Mouse (Mus musculus) liver, embryonic 12.5 days (tissue): ENCODE results near the gene Fam102a. TPM values are rescaled to one million over a fixed set of nuclear protein-coding genes. Genes with fewer than 3 reads are reported as not detected.
"Not testable (repeated sequence)": the region's sequence is repeated elsewhere in the genome, so short reads cannot be mapped to it uniquely, and the experiment has no call there.

ENCODE experiments used
- ATAC-seq: fragments of 200-750 bp; cut with Nextera tagmentation; 2 replicates; pipeline ENCODE4 v1.8.0; 2017; ENCODE audit warnings: moderate number of reproducible peaks, mild to moderate bottlenecking, moderate library complexity
- H3K27ac ChIP-seq: fragments of 300-500 bp; sonication (generic); 2 replicates; pipeline ENCODE4 v1.5.1; 2016; ENCODE audit warnings: mild to moderate bottlenecking
- H3K27me3 ChIP-seq: fragments of 300-500 bp; sonication (generic); replicated peaks from 2 replicates; pipeline ENCODE4 v1.6.1; 2016; ENCODE audit warnings: mild to moderate bottlenecking, moderate library complexity
- H3K36me3 ChIP-seq: fragments of 300-500 bp; sonication (generic); 2 replicates; pipeline ENCODE4 v1.6.1; 2016; ENCODE audit warnings: mild to moderate bottlenecking, moderate library complexity
- H3K4me1 ChIP-seq: fragments of 300-500 bp; sonication (generic); 2 replicates; pipeline ENCODE4 v1.6.1; 2016
- H3K4me2 ChIP-seq: fragments of 300-500 bp; sonication (generic); 2 replicates; pipeline ENCODE4 v1.6.1; 2016; ENCODE audit warnings: mild to moderate bottlenecking, moderate library complexity
- H3K4me3 ChIP-seq: fragments of 300-500 bp; sonication (generic); 2 replicates; pipeline ENCODE4 v1.5.1; 2016; ENCODE audit warnings: mild to moderate bottlenecking, moderate library complexity
- H3K9ac ChIP-seq: fragments of 300-500 bp; sonication (generic); 2 replicates; pipeline ENCODE4 v1.6.1; 2016; ENCODE audit warnings: mild to moderate bottlenecking, moderate library complexity
- H3K9me3 ChIP-seq: fragments of 300-500 bp; sonication (generic); replicated peaks from 2 replicates; pipeline ENCODE4 v1.6.1; 2016; ENCODE audit warnings: mild to moderate bottlenecking, moderate library complexity
- WGBS: fragments of 180-500 bp; shearing (Covaris S2); methylation state at CpG from one replicate; pipeline ENCODE4 v1.1.7; 2016; ENCODE audit not compliant: insufficient replicate concordance; 5-methylcytosine and 5-hydroxymethylcytosine counted together
- polyA plus RNA-seq: library from polyadenylated mRNA; unstranded; fragments of >200 nt; fragmentation: Nextera tagmentation; extraction: Ambion mirVana; gene quantifications from 2 replicates; pipeline ENCODE4 v1.2.1, GENCODE M21; 2016

Gene Fam102a
- 2.4 and 2.5 TPM in 2 replicates for polyA plus RNA-seq

DNA sequence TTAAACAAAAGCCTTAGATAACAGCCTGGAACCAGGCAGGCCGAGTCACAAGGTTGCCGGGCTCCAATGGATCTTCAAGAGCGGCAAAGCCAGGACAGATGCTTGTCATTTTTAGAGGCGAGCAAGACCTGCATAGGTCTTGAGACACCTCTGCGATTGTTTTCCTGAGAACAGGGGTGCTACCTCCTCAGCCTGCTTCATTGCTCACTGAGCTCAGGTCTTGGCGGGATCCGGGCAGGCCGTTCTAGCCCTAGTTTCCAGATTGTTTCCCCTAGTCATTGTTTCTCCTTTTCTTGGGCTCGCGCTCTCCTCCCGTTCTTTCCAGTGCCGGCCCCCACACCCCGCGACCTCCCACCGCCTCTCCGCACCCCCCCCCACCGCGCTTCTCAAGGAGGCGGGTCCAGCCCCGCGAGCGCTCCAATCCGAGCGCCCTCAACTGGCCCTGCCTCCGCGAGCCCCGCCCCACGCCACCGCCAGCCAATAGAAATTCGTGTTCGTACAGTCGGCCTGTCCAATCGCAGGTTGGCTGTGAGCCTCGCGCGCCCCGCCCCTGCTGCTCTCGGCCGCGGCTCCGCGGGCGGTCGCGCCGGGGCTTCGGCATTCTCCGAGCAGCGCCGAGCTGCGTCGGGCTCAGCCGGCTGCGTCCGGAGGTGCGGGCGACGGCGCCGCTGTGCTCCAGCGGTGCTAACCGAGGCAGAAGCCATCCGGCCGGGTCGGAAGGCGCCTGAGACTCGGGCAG is at the start of gene Fam102a:
Gene Fam102a, plus strand, starts transcription at position 600 of the 739 bp plus-strand sequence.
- Histone ChIP-seq H3K27ac (peak within 1 kb of the TSS; percentile 82), H3K4me2 (peak within 1 kb of the TSS; percentile 100), H3K36me3 (no peaks in the 10 kb centered on the region), H3K4me3 (peak within 1 kb of the TSS; percentile 76), H3K9me3 (no peaks in the 10 kb centered on the region), H3K4me1 (peaks cover 39% of the 10 kb centered on the region), H3K9ac (peak within 1 kb of the TSS; percentile 79), H3K27me3 (peaks cover 55% of the 10 kb centered on the region)
- peak; percentile 92 for ATAC-seq
- under 1% methylated on average over 67 of the region's 67 CpGs for WGBS

DNA sequence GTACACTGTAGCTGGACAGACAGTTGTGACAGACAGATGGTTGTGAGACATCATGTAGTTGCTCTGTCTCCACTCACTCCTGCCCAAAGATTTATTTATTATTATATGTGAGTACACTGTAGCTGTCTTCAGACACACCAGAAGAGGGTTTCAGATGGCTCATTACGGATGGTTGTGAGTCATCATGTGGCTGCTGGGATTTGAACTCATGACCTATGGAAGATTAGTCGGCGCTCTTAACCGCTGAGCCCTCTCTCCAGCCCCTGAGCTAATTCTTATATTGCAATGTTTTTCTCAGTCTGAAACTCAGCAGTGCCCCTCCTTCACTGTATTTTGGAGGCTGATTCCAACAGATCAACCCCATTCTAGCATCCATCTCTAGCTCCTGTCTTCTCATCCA is 49.4 kb upstream of the Fam102a start:
- H3K27ac ChIP-seq = no peak overlapping the region
- no peaks in the 10 kb centered on the region for H3K9me3 ChIP-seq
- peaks cover 17% of the 10 kb centered on the region for H3K4me1 ChIP-seq
- H3K4me2 ChIP-seq = no peak overlapping the region
- H3K9ac ChIP-seq = no peak overlapping the region
- no peak overlapping the region for H3K4me3 ChIP-seq
- no peaks in the 10 kb centered on the region for H3K36me3 ChIP-seq
- 91% methylated on average over 4 of the region's 4 CpGs for WGBS
- no peak for ATAC-seq
- H3K27me3 ChIP-seq = no peaks in the 10 kb centered on the region

DNA sequence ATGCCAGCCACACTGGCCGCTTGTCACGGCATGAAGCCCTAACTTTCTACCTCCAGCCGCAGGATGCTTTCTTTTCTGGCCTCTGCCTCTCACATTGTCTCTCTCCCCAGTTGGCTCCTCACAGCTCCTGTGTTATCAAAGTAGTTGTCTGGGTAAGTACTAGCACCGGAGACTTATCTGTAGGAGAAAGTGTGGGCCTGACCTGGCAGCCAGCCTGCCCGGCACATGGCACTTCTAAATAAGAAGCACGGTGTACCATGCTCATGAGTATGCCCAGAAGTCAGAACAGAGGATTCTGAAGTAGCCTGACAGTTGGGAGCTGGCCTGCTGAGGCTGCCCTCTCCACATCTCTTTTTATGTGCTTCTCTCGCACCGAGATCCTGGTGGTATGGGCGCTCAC is 49.0 kb upstream of the Fam102a start:
- Histone ChIP-seq H3K9me3 (no peaks in the 10 kb centered on the region), H3K4me1 (peaks cover 17% of the 10 kb centered on the region), H3K27me3 (no peaks in the 10 kb centered on the region), H3K27ac (no peak overlapping the region), H3K9ac (no peak overlapping the region), H3K4me2 (no peak overlapping the region), H3K4me3 (no peak overlapping the region), H3K36me3 (no peaks in the 10 kb centered on the region)
- 73% methylated on average over 9 of the region's 9 CpGs for WGBS
- no peak for ATAC-seq

DNA sequence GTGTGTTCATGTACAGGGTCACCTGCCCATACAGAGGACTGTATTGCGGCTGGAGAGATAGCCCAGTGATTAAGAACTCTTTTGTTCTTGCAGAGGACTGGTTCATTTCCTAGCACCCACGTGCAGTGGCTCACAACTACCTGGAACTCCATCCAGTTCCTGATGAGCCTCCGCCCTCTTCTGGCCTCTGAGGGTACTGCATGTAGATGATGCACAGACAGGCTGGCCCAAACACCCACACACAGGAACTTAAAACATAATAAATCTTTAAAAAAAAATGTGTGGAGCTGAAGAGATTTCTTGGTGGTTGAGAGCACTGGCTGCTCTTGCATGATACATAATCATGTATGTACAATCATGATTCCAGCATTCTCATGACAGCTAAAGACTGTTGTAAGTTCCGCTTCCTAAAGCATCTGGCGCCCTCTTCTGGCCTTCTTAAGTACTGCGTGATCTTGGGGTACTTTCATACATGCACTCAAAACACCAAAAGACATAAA is 48.0 kb upstream of the Fam102a start:
- Histone ChIP-seq H3K27ac (no peak overlapping the region), H3K9me3 (no peaks in the 10 kb centered on the region), H3K36me3 (no peaks in the 10 kb centered on the region), H3K4me1 (peaks cover 17% of the 10 kb centered on the region), H3K9ac (no peak overlapping the region), H3K4me2 (no peak overlapping the region), H3K27me3 (no peaks in the 10 kb centered on the region), H3K4me3 (no peak overlapping the region)
- ATAC-seq = peak; percentile 71
- 4% methylated on average over 6 of the region's 6 CpGs for WGBS

DNA sequence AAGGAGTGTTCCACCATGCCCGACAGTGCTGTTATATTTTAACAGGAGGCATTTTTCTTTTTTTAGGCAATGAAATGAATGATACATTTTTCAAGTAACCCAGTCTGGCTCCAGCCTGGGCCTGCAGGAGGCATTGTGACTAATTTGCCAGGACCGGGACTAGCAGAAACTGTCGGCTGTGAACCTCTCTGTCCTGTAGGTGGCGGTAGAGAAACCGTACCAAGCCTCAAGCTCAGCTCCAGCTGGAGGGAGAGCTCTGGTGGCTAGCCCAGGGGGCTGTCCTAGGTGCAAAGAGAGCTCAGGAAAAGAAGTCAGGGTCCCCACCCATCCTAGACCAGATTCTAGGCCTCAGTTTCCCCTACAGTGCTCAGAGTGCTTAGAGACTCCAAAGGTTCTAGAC is 46.5 kb upstream of the Fam102a start:
- WGBS = 2% methylated on average over 5 of the region's 5 CpGs
- H3K9ac ChIP-seq = no peak overlapping the region
- H3K4me2 ChIP-seq = no peak overlapping the region
- H3K27ac ChIP-seq = no peak overlapping the region
- H3K36me3 ChIP-seq = no peaks in the 10 kb centered on the region
- H3K9me3 ChIP-seq = no peaks in the 10 kb centered on the region
- no peak overlapping the region for H3K4me3 ChIP-seq
- no peaks in the 10 kb centered on the region for H3K27me3 ChIP-seq
- H3K4me1 ChIP-seq = peaks cover 26% of the 10 kb centered on the region
- no peak; the same call in 1 of the 2 replicates for ATAC-seq

DNA sequence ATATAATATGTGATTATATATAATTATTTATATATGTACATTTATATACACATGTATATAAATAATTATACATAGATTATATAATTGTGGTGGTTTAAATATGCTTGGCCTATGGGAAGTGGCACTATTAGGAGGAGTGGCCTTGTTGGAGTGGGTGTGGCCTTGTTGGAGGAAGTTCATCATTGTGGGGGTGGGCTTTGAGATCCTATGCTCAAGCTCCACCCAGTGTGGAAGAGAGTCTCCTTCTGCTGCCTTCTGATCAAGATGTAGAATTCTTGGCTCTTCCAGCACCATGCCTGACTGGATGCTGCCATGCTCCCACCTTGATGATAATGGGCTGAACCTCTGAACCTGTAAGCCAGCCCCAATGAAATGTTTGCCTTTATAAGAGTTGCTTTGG is 44.4 kb upstream of the Fam102a start:
- peaks cover 40% of the 10 kb centered on the region for H3K4me1 ChIP-seq
- H3K27ac ChIP-seq, ATAC-seq, H3K4me2 ChIP-seq, H3K36me3 ChIP-seq, H3K4me3 ChIP-seq, H3K9ac ChIP-seq, H3K27me3 ChIP-seq, H3K9me3 ChIP-seq: not testable (repeated sequence)

DNA sequence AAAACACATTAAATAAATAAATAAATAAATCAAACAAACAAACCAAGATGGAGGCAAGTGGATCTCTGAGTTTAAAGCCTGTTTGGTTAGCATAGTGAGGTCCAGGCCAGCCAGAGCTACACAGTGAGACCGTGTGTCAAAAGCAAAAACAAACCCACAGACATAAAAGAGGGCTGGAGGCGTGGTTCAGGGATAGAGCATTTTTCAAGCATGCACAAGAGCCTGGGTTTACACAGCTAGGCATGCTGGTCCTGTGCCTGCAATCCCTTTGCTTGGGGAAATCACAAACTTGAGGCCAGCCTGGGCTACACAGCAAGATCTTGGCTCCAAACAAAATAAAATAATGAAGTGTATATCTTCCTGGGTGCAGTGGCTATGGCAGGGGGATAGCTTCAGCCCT is 42.5 kb upstream of the Fam102a start:
- 64% methylated on average over 2 of the region's 2 CpGs for WGBS
- no peaks in the 10 kb centered on the region for H3K36me3 ChIP-seq
- no peak overlapping the region for H3K4me2 ChIP-seq
- H3K4me1 ChIP-seq = peaks cover 37% of the 10 kb centered on the region
- no peak overlapping the region for H3K27ac ChIP-seq
- H3K4me3 ChIP-seq = no peak overlapping the region
- no peaks in the 10 kb centered on the region for H3K9me3 ChIP-seq
- H3K27me3 ChIP-seq = no peaks in the 10 kb centered on the region
- H3K9ac ChIP-seq = no peak overlapping the region
- no peak for ATAC-seq

DNA sequence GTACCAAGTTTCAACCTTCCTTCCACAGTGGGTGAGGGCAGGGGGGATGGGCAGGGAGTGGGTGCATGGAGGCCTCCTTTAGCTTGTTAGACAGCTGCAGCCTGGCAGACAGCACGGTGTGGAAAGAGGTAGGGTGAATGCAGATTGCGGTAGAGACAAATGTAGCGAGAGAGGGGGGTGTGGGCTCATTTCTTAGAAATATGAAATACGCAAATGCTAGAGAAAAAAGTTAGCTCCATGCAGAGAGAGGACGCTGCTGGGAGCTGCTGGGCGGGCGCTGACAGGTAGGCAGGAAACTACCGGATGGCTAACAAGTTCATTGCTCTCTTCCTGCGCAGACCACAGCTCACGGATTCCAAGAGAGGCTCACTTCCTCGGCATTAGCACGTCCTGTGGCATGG is 41.8 kb upstream of the Fam102a start:
- peaks cover 37% of the 10 kb centered on the region for H3K4me1 ChIP-seq
- H3K4me3 ChIP-seq = no peak overlapping the region
- H3K9me3 ChIP-seq = no peaks in the 10 kb centered on the region
- no peaks in the 10 kb centered on the region for H3K27me3 ChIP-seq
- WGBS = 31% methylated on average over 12 of the region's 12 CpGs
- H3K9ac ChIP-seq = no peak overlapping the region
- no peak overlapping the region for H3K4me2 ChIP-seq
- H3K36me3 ChIP-seq = no peaks in the 10 kb centered on the region
- ATAC-seq = no peak
- H3K27ac ChIP-seq = no peak overlapping the region

DNA sequence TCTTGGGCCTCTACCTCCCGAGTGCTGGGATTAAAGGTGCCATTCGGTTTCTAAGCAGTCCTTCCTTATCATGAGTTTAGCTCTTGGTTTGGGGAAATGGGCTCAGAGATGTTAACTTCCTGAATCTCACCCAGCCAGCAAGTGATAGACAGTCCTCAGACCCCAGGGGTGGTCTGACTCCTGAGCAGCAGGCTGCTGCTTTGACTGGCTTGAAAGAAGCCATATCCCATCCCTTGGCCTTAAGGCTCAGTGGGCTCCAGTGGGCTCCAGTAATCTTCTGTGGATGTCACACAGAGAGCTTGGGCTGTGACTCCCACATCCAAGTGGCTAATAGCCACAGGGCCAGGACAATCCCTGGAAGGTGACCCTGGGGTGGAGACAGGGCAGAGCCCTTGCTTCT is 40.6 kb upstream of the Fam102a start:
- WGBS = 17% methylated on average over 2 of the region's 2 CpGs
- Histone ChIP-seq H3K4me3 (no peak overlapping the region), H3K36me3 (no peaks in the 10 kb centered on the region), H3K27ac (peak overlapping the region; percentile 59), H3K9ac (no peak overlapping the region), H3K4me2 (peak overlapping the region; percentile 78), H3K9me3 (0 out of 2 replicates have a peak, but pooled peaks cover 4% of the 10 kb centered on the region), H3K4me1 (peaks cover 37% of the 10 kb centered on the region), H3K27me3 (no peaks in the 10 kb centered on the region)
- no peak for ATAC-seq

DNA sequence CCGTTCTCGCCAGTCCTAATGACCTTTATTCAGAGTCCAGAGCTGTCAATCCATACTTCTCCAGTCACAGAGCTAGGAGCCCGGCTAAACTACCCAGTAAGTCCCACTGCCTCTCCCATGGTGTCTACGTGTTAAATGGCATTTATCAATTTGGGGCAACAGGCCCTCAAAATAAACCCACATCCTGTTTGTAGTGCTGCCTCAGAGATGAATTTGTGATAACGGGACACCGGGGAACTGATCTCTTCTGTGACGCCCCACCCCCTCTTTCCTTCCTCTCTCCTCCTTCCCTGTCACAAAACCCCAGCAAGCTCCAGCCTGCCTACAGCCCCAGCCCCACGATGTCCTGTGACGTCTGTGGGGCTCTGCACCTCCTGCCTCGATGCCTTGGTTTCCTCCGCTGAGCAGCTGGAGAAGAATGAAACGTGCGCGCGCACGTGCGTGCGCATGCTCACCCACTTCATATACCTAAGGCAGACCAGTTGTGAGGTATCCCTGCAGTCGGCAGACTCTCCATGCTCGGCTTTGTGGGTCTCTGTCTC is 39.9 kb upstream of the Fam102a start:
- Histone ChIP-seq H3K4me1 (peaks cover 37% of the 10 kb centered on the region), H3K4me2 (peak overlapping the region; percentile 78), H3K27me3 (no peaks in the 10 kb centered on the region), H3K9me3 (0 out of 2 replicates have a peak, but pooled peaks cover 4% of the 10 kb centered on the region), H3K27ac (peak overlapping the region; percentile 67), H3K4me3 (peak overlapping the region; percentile 45), H3K36me3 (no peaks in the 10 kb centered on the region), H3K9ac (peak overlapping the region; percentile 19; the same call in 1 of the 2 replicates)
- peak; percentile 73 for ATAC-seq
- 10% methylated on average over 20 of the region's 20 CpGs for WGBS

DNA sequence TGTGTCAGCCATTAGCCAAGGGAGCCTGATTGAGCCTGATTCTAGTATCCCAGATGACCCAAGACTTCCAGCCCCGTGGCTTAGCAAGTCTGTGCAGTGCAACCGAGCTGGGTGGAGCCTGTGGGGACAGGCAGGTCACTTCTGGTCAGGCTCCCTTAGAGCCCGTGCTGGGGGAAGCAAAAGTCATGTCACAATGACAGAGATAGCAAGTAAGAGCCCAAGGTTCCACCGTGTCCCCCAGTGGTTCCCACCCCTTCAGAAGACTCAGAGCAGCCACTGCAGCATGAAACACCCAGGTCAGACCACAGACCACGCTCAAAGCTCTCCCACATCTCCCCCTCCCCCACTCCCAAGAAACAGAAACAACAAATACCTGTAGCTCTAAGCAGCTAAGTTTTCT is 38.9 kb upstream of the Fam102a start:
- Histone ChIP-seq H3K4me3 (peak overlapping the region; percentile 45; the same call in 1 of the 2 replicates), H3K27ac (0 out of 2 replicates have a peak overlapping the region, but pooled peaks have one; percentile 67), H3K4me2 (peak overlapping the region; percentile 78), H3K36me3 (no peaks in the 10 kb centered on the region), H3K9me3 (0 out of 2 replicates have a peak, but pooled peaks cover 4% of the 10 kb centered on the region), H3K9ac (no peak overlapping the region), H3K27me3 (no peaks in the 10 kb centered on the region), H3K4me1 (peaks cover 37% of the 10 kb centered on the region)
- 19% methylated on average over 5 of the region's 5 CpGs for WGBS
- ATAC-seq = peak; percentile 36; the same call in 1 of the 2 replicates

DNA sequence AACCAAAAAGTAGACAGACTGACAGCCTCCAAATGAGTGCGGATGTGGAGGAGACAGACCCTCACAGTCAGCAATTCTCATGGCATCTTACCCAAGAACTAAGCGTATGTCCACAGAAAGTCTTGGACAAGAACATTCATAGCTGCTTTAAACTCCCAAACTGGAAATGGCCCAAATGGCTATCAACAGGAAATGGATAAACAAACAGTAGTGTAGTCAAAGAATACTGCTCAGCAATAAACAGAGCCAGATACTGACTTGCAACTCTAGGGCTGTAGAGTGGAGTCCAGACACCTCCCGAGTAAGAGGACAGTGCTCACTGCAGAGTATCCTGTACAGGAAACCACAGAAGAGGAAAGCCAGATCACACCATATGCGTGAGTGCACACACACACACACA is 35.8 kb upstream of the Fam102a start:
- WGBS = 55% methylated on average over 4 of the region's 4 CpGs
- no peak overlapping the region for H3K27ac ChIP-seq

More for the DNA sequence above, 35.8 kb upstream of the Fam102a start:
- Histone ChIP-seq H3K27me3 (no peaks in the 10 kb centered on the region), H3K9ac (no peak overlapping the region), H3K4me1 (peaks cover 25% of the 10 kb centered on the region), H3K36me3 (no peaks in the 10 kb centered on the region), H3K9me3 (0 out of 2 replicates have a peak, but pooled peaks cover 4% of the 10 kb centered on the region), H3K4me2 (no peak overlapping the region), H3K4me3 (no peak overlapping the region)
- no peak for ATAC-seq
